In genomic region chr2:168166750-168167460, GRCm38 (mm10) we compare ENCODE assay signal across 12 mouse cellular contexts. TPM values are rescaled to one million over a fixed set of nuclear protein-coding genes. Genes with fewer than 3 reads are reported as not detected.
DNase-seq lines count a peak whose midpoint lies in the region; ATAC-seq and TF ChIP-seq lines count a peak whose summit lies in the region.
"Had no signal": no experiment of that assay in that cellular context is flagged by ENCODE, and none has a peak within 500 bp of the region (broad histone marks: within the 10 kb centered on the region; RNA-seq: fewer than 3 reads in every experiment).

No protein-coding gene starts in this region.

- H3K9ac ChIP-seq in heart, embryonic 11.5 days (ENCODE audit: low read depth, low read length) = 0 out of 2 replicates have a peak overlapping the region, but pooled peaks have one; percentile 49
- no peak overlapping the region for H3K9ac ChIP-seq in kidney, postnatal 0 days (ENCODE audit: low read depth, low read length)
- H3K9ac ChIP-seq: liver, embryonic 15.5 days had no signal

- H3K9me3 ChIP-seq in heart, embryonic 11.5 days (replicated peaks; ENCODE audit: control insufficient read depth, low read length) = no peaks in the 10 kb centered on the region
- H3K9me3 ChIP-seq in E14TG2a.4 (ENCODE audit: low read length) = no peaks in the 10 kb centered on the region
- H3K9me3 ChIP-seq in kidney, postnatal 0 days (replicated peaks; ENCODE audit: low read length) = no peaks in the 10 kb centered on the region
- H3K9me3 ChIP-seq: liver, embryonic 15.5 days had no signal

- WGBS in heart, embryonic 11.5 days (ENCODE audit: insufficient replicate concordance) = 47% methylated on average over 21 of the region's 21 CpGs
- WGBS in kidney, postnatal 0 days = 42% methylated on average over 21 of the region's 21 CpGs

- no peaks in the 10 kb centered on the region for H3K27me3 ChIP-seq in heart, embryonic 11.5 days (ENCODE audit: control insufficient read depth, insufficient read depth, low read length)
- peaks cover 4% of the 10 kb centered on the region; the same call in 1 of the 2 replicates for H3K27me3 ChIP-seq in E14TG2a.4 (ENCODE audit: insufficient read depth, low read length)
- H3K27me3 ChIP-seq in kidney, postnatal 0 days (ENCODE audit: insufficient read depth, low read length) = no peaks in the 10 kb centered on the region

- peak overlapping the region; percentile 27 for H3K4me2 ChIP-seq in heart, embryonic 11.5 days
- 0 out of 2 replicates have a peak overlapping the region, but pooled peaks have one; percentile 16 for H3K4me2 ChIP-seq in kidney, postnatal 0 days (ENCODE audit: low read length)
- H3K4me2 ChIP-seq: liver, embryonic 15.5 days had no signal

- no peak overlapping the region for H3K4me3 ChIP-seq in heart, embryonic 11.5 days (ENCODE audit: low read depth, low read length)
- peak overlapping the region; percentile 5; the same call in 1 of the 2 replicates for H3K4me3 ChIP-seq in E14TG2a.4 (replicated peaks; ENCODE audit: low read length)
- H3K4me3 ChIP-seq in kidney, postnatal 0 days (replicated peaks; ENCODE audit: low read depth, low read length) = no peak overlapping the region
- H3K4me3 ChIP-seq: liver, embryonic 15.5 days had no signal

- peaks cover 35% of the 10 kb centered on the region for H3K4me1 ChIP-seq in heart, embryonic 11.5 days (ENCODE audit: control insufficient read depth, insufficient read depth, low read length)
- peaks cover 72% of the 10 kb centered on the region for H3K4me1 ChIP-seq in E14TG2a.4 (replicated peaks; ENCODE audit: low read depth, low read length)
- peaks cover 23% of the 10 kb centered on the region for H3K4me1 ChIP-seq in kidney, postnatal 0 days (replicated peaks; ENCODE audit: insufficient read depth, low read length)

- H3K36me3 ChIP-seq in heart, embryonic 11.5 days (ENCODE audit: control insufficient read depth, insufficient read depth, low read length) = no peaks in the 10 kb centered on the region
- H3K36me3 ChIP-seq in E14TG2a.4 (ENCODE audit: insufficient read depth, low read length) = no peaks in the 10 kb centered on the region
- H3K36me3 ChIP-seq in kidney, postnatal 0 days (ENCODE audit: insufficient read depth, low read length) = no peaks in the 10 kb centered on the region
- H3K36me3 ChIP-seq: liver, embryonic 15.5 days had no signal

- no peak overlapping the region for H3K27ac ChIP-seq in heart, embryonic 11.5 days (ENCODE audit: low read depth, low read length)
- no peak overlapping the region for H3K27ac ChIP-seq in kidney, postnatal 0 days
- H3K27ac ChIP-seq: liver, embryonic 15.5 days had no signal

- no peak for ATAC-seq in heart, embryonic 11.5 days (replicated peaks; ENCODE audit: insufficient number of reproducible peaks, low FRiP score, low TSS enrichment)
- 0 out of 2 replicates have a peak, but pooled peaks have one; percentile 6 for ATAC-seq in kidney, postnatal 0 days (replicated peaks; ENCODE audit: low FRiP score, low read depth)
- ATAC-seq: inflammation-experienced regulatory T-cells, adult 6 months had no signal

- no peak for DNase-seq in heart, adult 11 months
- DNase-seq in kidney, postnatal 0 days (ENCODE audit: low spot score) = peak; percentile 34
- peak; percentile 78 for DNase-seq in lung, postnatal 10 days
- DNase-seq in frontal cortex, postnatal 25 days (ENCODE audit: low spot score in 2 of 2) = no peak
- DNase-seq in T-cell, adult 2 months (ENCODE audit: low spot score) = no peak
- DNase-seq in spleen, adult 18-20 months = no peak
- DNase-seq: cerebellum, adult 8-10 months; gastrocnemius, postnatal 10 days had no signal

- TF ChIP-seq CTCF in E14TG2a.4 (conservative IDR thresholded peaks at IDR 0.05; ENCODE audit: low read length) = no peak
- no peak for TF ChIP-seq CTCF in kidney, postnatal 0 days (IDR thresholded peaks at IDR 0.05; ENCODE audit: low read depth)

RNA-seq across cellular contexts. Expression of gene Adnp, which starts 40.0 kb away (rescaled TPM):
- 5.5 and 6.1 TPM in 2 replicates for polyA plus RNA-seq in heart, embryonic 11.5 days (2014; fragmentation: Nextera tagmentation; extraction: Ambion mirVana)
- polyA plus RNA-seq in kidney, postnatal 0 days (2015; fragmentation: Nextera tagmentation; extraction: Ambion mirVana) = 6.0 and 13.1 TPM in 2 replicates

Comparison
In these comparisons a context has a peak if more than half of its experiments do, and no peak if none do; other contexts are left out.
1. DNase-seq: peak in kidney, postnatal 0 days (single experiment) and lung, postnatal 10 days (single experiment); none in heart, adult 11 months (single experiment), frontal cortex, postnatal 25 days (0 of 2), T-cell, adult 2 months (single experiment) and spleen, adult 18-20 months (0 of 2).